Mouse (Mus musculus) layer of hippocampus, adult 9-11 months (tissue): ENCODE measurements at regions not wholly inside any gene's neighbourhood (a gene's known extent, or its start where the extent isn't known, plus 50 kb on each side); places are given as distances from the start of the nearest gene placed in this dataset.
A peak's percentile ranks its signal among the peaks of the same experiment; 100 is the strongest.

Experiments used
- DNase-seq: peaks from one replicate; pipeline ENCODE4 v3.0.0; 2022

- peak; percentile 74 for DNase-seq
Measured at GRCm38 (mm10) chr14:81957234-81957633, 1973.4 kb downstream of the Olfm4 start.

- DNase-seq: no peak
Measured at GRCm38 (mm10) chr14:81987806-81988205, 2003.9 kb downstream of the Olfm4 start.

- DNase-seq: no peak
Measured at GRCm38 (mm10) chr14:81988396-81988795, 2004.5 kb downstream of the Olfm4 start.

- no peak for DNase-seq
Measured at GRCm38 (mm10) chr14:82002790-82003189, 2018.9 kb downstream of the Olfm4 start.

GRCm38 (mm10) chr14:82014726-82015125 is 2030.8 kb downstream of the Olfm4 start:
- peak; percentile 24 for DNase-seq
